Mouse (Mus musculus) WW6 (cell line): ENCODE measurements at regions not wholly inside any gene's neighbourhood (a gene's known extent, or its start where the extent isn't known, plus 50 kb on each side); places are given as distances from the start of the nearest gene placed in this dataset.

Experiments used
- DNase-seq: peaks from one replicate; pipeline ENCODE4 v3.0.0-alpha.2; 2013; ENCODE audit warnings: low read depth, low spot score

GRCm38 (mm10) chr5:64461592-64461991 is 305.5 kb downstream of the Tbc1d1 start:
- DNase-seq, result no peak

GRCm38 (mm10) chr5:64462411-64462810 is 306.3 kb downstream of the Tbc1d1 start:
- DNase-seq, result no peak

GRCm38 (mm10) chr5:64463570-64463969 is 307.5 kb downstream of the Tbc1d1 start:
- no peak for DNase-seq

GRCm38 (mm10) chr5:64466320-64466719 is 310.2 kb downstream of the Tbc1d1 start:
- DNase-seq, result no peak

- no peak for DNase-seq
Observed at GRCm38 (mm10) chr5:64467856-64468255, 311.8 kb downstream of the Tbc1d1 start.

- no peak for DNase-seq
Observed at GRCm38 (mm10) chr5:64468307-64468706, 312.2 kb downstream of the Tbc1d1 start.

- no peak for DNase-seq
Observed at GRCm38 (mm10) chr5:64472008-64472407, 315.9 kb downstream of the Tbc1d1 start.

- no peak for DNase-seq
Observed at GRCm38 (mm10) chr5:64472415-64472814, 316.3 kb downstream of the Tbc1d1 start.

GRCm38 (mm10) chr5:64474868-64475267 is 318.8 kb downstream of the Tbc1d1 start:
- no peak for DNase-seq

GRCm38 (mm10) chr5:64475736-64476519 is 319.8 kb downstream of the Tbc1d1 start:
- DNase-seq, result no peak

GRCm38 (mm10) chr5:64476641-64477369 is 320.7 kb downstream of the Tbc1d1 start:
- no peak for DNase-seq

- DNase-seq, result no peak
Observed at GRCm38 (mm10) chr5:64478143-64478542, 322.0 kb downstream of the Tbc1d1 start.

GRCm38 (mm10) chr5:64478599-64479214 is 322.6 kb downstream of the Tbc1d1 start:
- DNase-seq, result no peak

- DNase-seq, result no peak
Observed at GRCm38 (mm10) chr5:64479315-64479714, 323.2 kb downstream of the Tbc1d1 start.

- no peak for DNase-seq
Observed at GRCm38 (mm10) chr5:64485043-64485442, 318.1 kb upstream of the Klf3 start.

- no peak for DNase-seq
Observed at GRCm38 (mm10) chr5:64485856-64486255, 317.3 kb upstream of the Klf3 start.

- DNase-seq, result no peak
Observed at GRCm38 (mm10) chr5:64486761-64487160, 316.4 kb upstream of the Klf3 start.

GRCm38 (mm10) chr5:64487698-64488398 is 315.3 kb upstream of the Klf3 start:
- no peak for DNase-seq

- no peak for DNase-seq
Observed at GRCm38 (mm10) chr5:64489656-64490444, 313.3 kb upstream of the Klf3 start.

GRCm38 (mm10) chr5:64490445-64490950 is 312.7 kb upstream of the Klf3 start:
- no peak for DNase-seq

GRCm38 (mm10) chr5:64494429-64494828 is 308.8 kb upstream of the Klf3 start:
- no peak for DNase-seq
